Mouse (Mus musculus): ENCODE results near the gene Dgkq. TPM values are rescaled to one million over a fixed set of nuclear protein-coding genes. Genes with fewer than 3 reads are reported as not detected.

The Dgkq gene
- 17.7 TPM for polyA plus RNA-seq (2014; fragmentation: Illumina TruSeq; extraction: RNeasy Lipid Tissue Mini Kit (QIAGEN cat#74804); ENCODE audit: low read depth, low replicate concordance)

GRCm38 (mm10) chr5:108668977-108669936 lies at the start of gene Dgkq:
Dgkq (minus strand) TSS chr5:108669672.

GRCm38 (mm10) chr5:108692271-108692670 lies 22.8 kb upstream of the Dgkq start, which contains the start of gene Fgfrl1:
Fgfrl1 (plus strand) TSS chr5:108692382.

GRCm38 (mm10) chr5:108675251-108675816 lies 5.9 kb upstream of the Dgkq start, which contains the start of gene Slc26a1:
Slc26a1 (minus strand) TSS chr5:108675569.

GRCm38 (mm10) chr5:108659698-108660631 lies 9.5 kb downstream of the Dgkq start, which contains the start of gene Idua:
Idua (plus strand) TSS chr5:108660331.

GRCm38 (mm10) chr5:108629634-108630483 lies 39.6 kb downstream of the Dgkq start, which contains the start of the genes Gak and Tmem175:
Gak (minus strand) TSS chr5:108629755.
Tmem175 (plus strand) TSS chr5:108629770.

Other genes with a start within 250 kb of the Dgkq start
- 78.0 TPM for gene Atp5k, start 235.2 kb downstream of the Dgkq start, polyA plus RNA-seq (2014; fragmentation: Illumina TruSeq; extraction: RNeasy Lipid Tissue Mini Kit (QIAGEN cat#74804); ENCODE audit: low read depth, low replicate concordance)
- 5.7 TPM for gene Mfsd7a, start 220.8 kb downstream of the Dgkq start, polyA plus RNA-seq (2014; fragmentation: Illumina TruSeq; extraction: RNeasy Lipid Tissue Mini Kit (QIAGEN cat#74804); ENCODE audit: low read depth, low replicate concordance)
- gene Pcgf3, start 208.4 kb downstream of the Dgkq start, polyA plus RNA-seq (2014; fragmentation: Illumina TruSeq; extraction: RNeasy Lipid Tissue Mini Kit (QIAGEN cat#74804); ENCODE audit: low read depth, low replicate concordance): 50.9 TPM
- gene Cplx1, start 119.6 kb downstream of the Dgkq start, polyA plus RNA-seq (2014; fragmentation: Illumina TruSeq; extraction: RNeasy Lipid Tissue Mini Kit (QIAGEN cat#74804); ENCODE audit: low read depth, low replicate concordance): 0.38 TPM
- 129 TPM for gene Gak, start 39.9 kb downstream of the Dgkq start, polyA plus RNA-seq (2014; fragmentation: Illumina TruSeq; extraction: RNeasy Lipid Tissue Mini Kit (QIAGEN cat#74804); ENCODE audit: low read depth, low replicate concordance)
- gene Tmem175, start 39.9 kb downstream of the Dgkq start, polyA plus RNA-seq (2014; fragmentation: Illumina TruSeq; extraction: RNeasy Lipid Tissue Mini Kit (QIAGEN cat#74804); ENCODE audit: low read depth, low replicate concordance): 19.7 TPM
- gene Idua, start 9.3 kb downstream of the Dgkq start, polyA plus RNA-seq (2014; fragmentation: Illumina TruSeq; extraction: RNeasy Lipid Tissue Mini Kit (QIAGEN cat#74804); ENCODE audit: low read depth, low replicate concordance): 8.2 TPM
- gene Slc26a1, start 5.9 kb upstream of the Dgkq start, polyA plus RNA-seq (2014; fragmentation: Illumina TruSeq; extraction: RNeasy Lipid Tissue Mini Kit (QIAGEN cat#74804); ENCODE audit: low read depth, low replicate concordance): not detected
- 1.7 TPM for gene Fgfrl1, start 22.7 kb upstream of the Dgkq start, polyA plus RNA-seq (2014; fragmentation: Illumina TruSeq; extraction: RNeasy Lipid Tissue Mini Kit (QIAGEN cat#74804); ENCODE audit: low read depth, low replicate concordance)
- gene Rnf212, start 105.3 kb upstream of the Dgkq start, polyA plus RNA-seq (2014; fragmentation: Illumina TruSeq; extraction: RNeasy Lipid Tissue Mini Kit (QIAGEN cat#74804); ENCODE audit: low read depth, low replicate concordance): 10.8 TPM
- gene Tmed11, start 125.7 kb upstream of the Dgkq start, polyA plus RNA-seq (2014; fragmentation: Illumina TruSeq; extraction: RNeasy Lipid Tissue Mini Kit (QIAGEN cat#74804); ENCODE audit: low read depth, low replicate concordance): not detected
- not detected for gene Vmn2r8, start 139.2 kb upstream of the Dgkq start, polyA plus RNA-seq (2014; fragmentation: Illumina TruSeq; extraction: RNeasy Lipid Tissue Mini Kit (QIAGEN cat#74804); ENCODE audit: low read depth, low replicate concordance)
- gene Vmn2r9, start 182.9 kb upstream of the Dgkq start, polyA plus RNA-seq (2014; fragmentation: Illumina TruSeq; extraction: RNeasy Lipid Tissue Mini Kit (QIAGEN cat#74804); ENCODE audit: low read depth, low replicate concordance): not detected

Measured in sigmoid colon, adult 10 weeks (tissue).